Mouse (Mus musculus) brown adipose tissue, adult 24 weeks (tissue): ENCODE measurements around the gene Klhl32. TPM values are rescaled to one million over a fixed set of nuclear protein-coding genes. Genes with fewer than 3 reads are reported as not detected.

Experiments used
- H3K27ac ChIP-seq: fragments of 200-500 bp; replicated peaks from 2 replicates; pipeline ENCODE4 v1.5.1; 2012; ENCODE audit warnings: low read depth, mild to moderate bottlenecking, low read length
- H3K4me1 ChIP-seq: fragments of 200-500 bp; 2 replicates; pipeline ENCODE4 v1.6.1; 2012; ENCODE audit warnings: low read length, mixed read lengths; ENCODE audit not compliant: control insufficient read depth, insufficient read depth, insufficient read length
- H3K4me3 ChIP-seq: fragments of 200-500 bp; 2 replicates; pipeline ENCODE4 v1.5.1; 2012; ENCODE audit warnings: low read depth, mild to moderate bottlenecking, low read length, moderate library complexity; ENCODE audit not compliant: insufficient read depth
- polyA plus RNA-seq: library from polyadenylated mRNA; stranded (reverse); fragments of >200 nt; gene quantifications from 2 replicates; pipeline ENCODE4 v1.2.4, GENCODE M21; 2012; ENCODE audit not compliant: missing spikeins, insufficient read depth, insufficient read length

Klhl32 gene
- polyA plus RNA-seq, 1 experiment: not detected

DNA sequence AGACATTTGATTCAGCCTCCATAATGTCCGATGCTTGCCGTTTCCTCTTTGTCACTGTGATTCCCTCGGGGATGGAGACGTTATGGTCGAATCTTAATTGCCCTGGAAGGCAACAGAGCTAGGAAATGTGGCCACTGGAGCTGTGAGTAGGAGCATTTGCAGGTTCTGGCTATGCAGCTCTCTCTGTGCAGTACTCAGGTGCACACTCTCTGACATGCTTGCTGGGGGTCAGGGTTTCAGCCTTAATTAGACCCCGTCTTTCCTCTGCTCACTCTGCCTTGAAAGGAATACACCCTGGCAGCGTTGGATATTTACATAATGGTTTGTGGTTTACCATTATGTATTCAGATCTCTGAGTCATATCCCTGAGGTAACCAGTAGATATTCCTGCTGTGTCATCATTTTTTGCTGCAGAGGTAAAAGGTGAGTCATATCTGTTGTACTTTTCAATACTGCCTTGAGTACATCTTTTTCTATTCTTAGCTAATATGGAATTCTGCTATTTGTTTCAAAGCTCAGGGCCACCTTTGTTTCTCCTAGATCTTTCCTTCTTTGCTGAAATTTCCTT, 281.9 kb downstream of the Klhl32 start:
- Histone ChIP-seq H3K4me1 (no peaks in the 10 kb centered on the region), H3K4me3 (no peak overlapping the region), H3K27ac (no peak overlapping the region)

- Histone ChIP-seq H3K4me3 (no peak overlapping the region), H3K4me1 (no peaks in the 10 kb centered on the region), H3K27ac (no peak overlapping the region)
These were observed 282.9 kb downstream of the Klhl32 start for GRCm38 (mm10) chr4:24568026-24568425.

Other genes starting within 250 kb of the Klhl32 start
- gene Ndufaf4, start 47.0 kb upstream of the Klhl32 start, polyA plus RNA-seq: 102 and 113 TPM in 2 replicates
- gene Gpr63, start 115.3 kb upstream of the Klhl32 start, polyA plus RNA-seq: 0.44 TPM in 1 of 2 replicates, not detected in the other